Mouse (Mus musculus) hindbrain, embryonic 11.5 days (tissue): ENCODE data around the gene Dmap1. TPM values are rescaled to one million over a fixed set of nuclear protein-coding genes. Genes with fewer than 3 reads are reported as not detected.
A peak's percentile ranks its signal among the peaks of the same experiment; 100 is the strongest.

Experiments
- ATAC-seq: fragments of 200-750 bp; cut with Nextera tagmentation; 2 replicates; pipeline ENCODE4 v1.8.0; 2017; ENCODE audit warnings: mild to moderate bottlenecking, moderate TSS enrichment, moderate library complexity; ENCODE audit not compliant: low FRiP score
- DNase-seq: peaks from one replicate; pipeline ENCODE4 v3.0.0-alpha.2; 2015; ENCODE audit warnings: low spot score
- H3K27ac ChIP-seq: fragments of 300-500 bp; sonication (generic); 2 replicates; pipeline ENCODE4 v1.5.1; 2014; ENCODE audit warnings: mild to moderate bottlenecking, low read depth, low read length
- H3K27me3 ChIP-seq: fragments of 300-500 bp; sonication (generic); 2 replicates; pipeline ENCODE4 v1.6.1; 2014; ENCODE audit warnings: mild to moderate bottlenecking, low read length, moderate library complexity, mixed read lengths; ENCODE audit not compliant: control insufficient read depth, insufficient read depth
- H3K36me3 ChIP-seq: fragments of 300-500 bp; sonication (generic); 2 replicates; pipeline ENCODE4 v1.6.1; 2014; ENCODE audit warnings: mild to moderate bottlenecking, low read length, moderate library complexity, mixed read lengths; ENCODE audit not compliant: control insufficient read depth, insufficient read depth
- H3K4me1 ChIP-seq: fragments of 300-500 bp; sonication (generic); replicated peaks from 2 replicates; pipeline ENCODE4 v1.6.1; 2014; ENCODE audit warnings: low read length, mixed read lengths; ENCODE audit not compliant: control insufficient read depth, insufficient read depth
- H3K4me2 ChIP-seq: fragments of 300-500 bp; sonication (generic); replicated peaks from 2 replicates; pipeline ENCODE4 v1.6.1; 2014; ENCODE audit warnings: mild to moderate bottlenecking, low read depth, low read length
- H3K4me3 ChIP-seq: fragments of 300-500 bp; sonication (generic); 2 replicates; pipeline ENCODE4 v1.5.1; 2014; ENCODE audit warnings: low read depth, low read length
- H3K9ac ChIP-seq: fragments of 300-500 bp; sonication (generic); 2 replicates; pipeline ENCODE4 v1.6.1; 2014; ENCODE audit warnings: low read depth, low read length
- H3K9me3 ChIP-seq: fragments of 300-500 bp; sonication (generic); 2 replicates; pipeline ENCODE4 v1.6.1; 2016; ENCODE audit warnings: low read length; ENCODE audit not compliant: control insufficient read depth
- WGBS: fragments of 180-500 bp; shearing (Covaris S2); extraction: QIAGEN DNeasy Blood & Tissue Kit; methylation state at CpG from one replicate; pipeline ENCODE4 v1.1.7; 2014; 5-methylcytosine and 5-hydroxymethylcytosine counted together
- polyA plus RNA-seq: library from polyadenylated mRNA; unstranded; fragments of >200 nt; fragmentation: Nextera tagmentation; extraction: Ambion mirVana; gene quantifications from 2 replicates; pipeline ENCODE4 v1.2.1, GENCODE M21; 2014

The Dmap1 gene
- 76.1 and 82.2 TPM in 2 replicates for polyA plus RNA-seq

DNA sequence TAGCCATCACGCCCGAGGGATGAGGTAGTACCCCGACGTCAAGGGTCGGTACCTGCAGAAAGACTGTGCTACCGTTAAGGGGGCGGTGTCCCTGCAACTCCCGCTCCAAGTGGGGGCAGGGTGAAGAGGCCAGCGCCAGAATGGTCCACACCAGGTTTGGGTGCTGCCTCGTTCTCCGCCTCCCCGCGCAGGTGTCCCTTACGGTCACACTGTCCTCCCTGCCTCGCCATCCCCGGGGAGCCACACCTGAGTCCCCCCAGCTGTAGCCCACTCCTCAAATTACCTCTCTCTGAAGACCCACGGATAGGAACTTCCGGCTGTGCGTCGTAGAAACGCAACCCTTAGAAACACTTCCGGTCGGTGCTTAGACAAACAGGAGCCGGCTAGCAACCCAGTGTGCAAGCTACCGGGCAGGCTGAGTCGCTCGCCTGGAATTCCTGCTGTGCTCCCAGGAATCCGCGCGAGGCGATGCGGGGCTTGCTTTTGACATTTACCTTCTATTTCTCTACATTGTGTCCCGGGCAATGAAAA is at the start of gene Dmap1:
Gene Dmap1, minus strand, starts transcription at position 343 of the 531 bp plus-strand sequence.
- no peak within 1 kb of the TSS for H3K27ac ChIP-seq
- DNase-seq (peak; percentile 97), ATAC-seq (peak; percentile 89)
- peak within 1 kb of the TSS; percentile 64 for H3K9ac ChIP-seq
- peak within 1 kb of the TSS; percentile 57 for H3K4me3 ChIP-seq
- H3K36me3 ChIP-seq, result no peaks in the 10 kb centered on the region
- H3K4me2 ChIP-seq, result peak within 1 kb of the TSS; percentile 67
- H3K9me3 ChIP-seq, result no peaks in the 10 kb centered on the region
- H3K27me3 ChIP-seq, result no peaks in the 10 kb centered on the region
- H3K4me1 ChIP-seq, result 0 out of 2 replicates have a peak, but pooled peaks cover 3% of the 10 kb centered on the region
- WGBS, result under 1% methylated on average over 33 of the region's 33 CpGs

DNA sequence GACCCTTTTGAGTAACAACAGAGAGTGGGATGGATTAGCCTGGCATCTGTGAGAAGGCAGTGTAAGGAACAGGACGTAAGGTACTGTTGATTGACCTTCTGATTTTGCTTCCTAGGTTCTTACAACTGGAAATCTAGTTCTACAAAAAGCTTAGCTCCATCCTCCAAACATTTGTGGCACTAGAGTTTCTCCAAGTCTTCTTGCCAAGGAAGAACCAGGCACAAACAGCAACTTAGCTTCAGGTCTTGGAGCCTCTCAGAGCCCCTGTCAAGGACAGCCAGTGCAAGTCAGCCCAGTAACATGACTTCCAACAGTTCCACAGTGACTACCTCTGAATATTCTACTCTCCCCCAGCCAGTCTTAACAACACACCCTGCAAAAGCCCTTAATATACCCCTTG is 42.0 kb upstream of the Dmap1 start, which contains the start of gene Gm12845:
Gene Gm12845, plus strand, starts transcription at position 301 of the 400 bp plus-strand sequence.
- Histone ChIP-seq H3K4me2 (no peak within 1 kb of the TSS), H3K4me1 (no peaks in the 10 kb centered on the region), H3K27me3 (no peaks in the 10 kb centered on the region), H3K9ac (no peak within 1 kb of the TSS), H3K9me3 (no peaks in the 10 kb centered on the region), H3K36me3 (no peaks in the 10 kb centered on the region), H3K4me3 (no peak within 1 kb of the TSS), H3K27ac (no peak within 1 kb of the TSS)
- 87% methylated on average over 1 of the region's 1 CpGs for WGBS
- DNase-seq, result no peak
- ATAC-seq, result no peak

GRCm38 (mm10) chr4:117713303-117714098 is 31.4 kb upstream of the Dmap1 start:
- 80% methylated on average over 6 of the region's 6 CpGs for WGBS
- Histone ChIP-seq H3K9me3 (no peaks in the 10 kb centered on the region), H3K4me2 (no peak overlapping the region), H3K9ac (no peak overlapping the region), H3K27me3 (no peaks in the 10 kb centered on the region), H3K4me1 (no peaks in the 10 kb centered on the region), H3K36me3 (no peaks in the 10 kb centered on the region), H3K4me3 (no peak overlapping the region), H3K27ac (no peak overlapping the region)
- no peak for DNase-seq
- no peak for ATAC-seq

GRCm38 (mm10) chr4:117712314-117712713 is 30.2 kb upstream of the Dmap1 start:
- no peaks in the 10 kb centered on the region for H3K4me1 ChIP-seq
- 84% methylated on average over 3 of the region's 3 CpGs for WGBS
- H3K9me3 ChIP-seq, result no peaks in the 10 kb centered on the region
- no peaks in the 10 kb centered on the region for H3K27me3 ChIP-seq
- no peak overlapping the region for H3K4me3 ChIP-seq
- no peaks in the 10 kb centered on the region for H3K36me3 ChIP-seq
- ATAC-seq (no peak), DNase-seq (no peak)
- H3K4me2 ChIP-seq, result no peak overlapping the region
- H3K9ac ChIP-seq, result no peak overlapping the region
- H3K27ac ChIP-seq, result no peak overlapping the region

- H3K27me3 ChIP-seq, result no peaks in the 10 kb centered on the region
- 85% methylated on average over 3 of the region's 3 CpGs for WGBS
- DNase-seq, result no peak
Observed at GRCm38 (mm10) chr4:117708780-117709550, 26.9 kb upstream of the Dmap1 start.

GRCm38 (mm10) chr4:117705361-117705760 is 23.3 kb upstream of the Dmap1 start:
- no peak for ATAC-seq
- Histone ChIP-seq H3K9ac (no peak overlapping the region), H3K4me1 (no peaks in the 10 kb centered on the region), H3K36me3 (no peaks in the 10 kb centered on the region), H3K27ac (no peak overlapping the region), H3K9me3 (no peaks in the 10 kb centered on the region), H3K27me3 (no peaks in the 10 kb centered on the region), H3K4me3 (no peak overlapping the region), H3K4me2 (no peak overlapping the region)
- peak; percentile 81 for DNase-seq
- 5% methylated on average over 7 of the region's 7 CpGs for WGBS

More at GRCm38 (mm10) chr4:117708780-117709550, 26.9 kb upstream of the Dmap1 start:
- H3K9me3 ChIP-seq, result no peaks in the 10 kb centered on the region
- no peak overlapping the region for H3K4me2 ChIP-seq
- no peaks in the 10 kb centered on the region for H3K36me3 ChIP-seq
- no peak for ATAC-seq
- no peak overlapping the region for H3K4me3 ChIP-seq
- no peak overlapping the region for H3K9ac ChIP-seq
- no peaks in the 10 kb centered on the region for H3K4me1 ChIP-seq
- H3K27ac ChIP-seq, result no peak overlapping the region

GRCm38 (mm10) chr4:117686354-117686753 is 4.3 kb upstream of the Dmap1 start:
- 89% methylated on average over 4 of the region's 4 CpGs for WGBS

DNA sequence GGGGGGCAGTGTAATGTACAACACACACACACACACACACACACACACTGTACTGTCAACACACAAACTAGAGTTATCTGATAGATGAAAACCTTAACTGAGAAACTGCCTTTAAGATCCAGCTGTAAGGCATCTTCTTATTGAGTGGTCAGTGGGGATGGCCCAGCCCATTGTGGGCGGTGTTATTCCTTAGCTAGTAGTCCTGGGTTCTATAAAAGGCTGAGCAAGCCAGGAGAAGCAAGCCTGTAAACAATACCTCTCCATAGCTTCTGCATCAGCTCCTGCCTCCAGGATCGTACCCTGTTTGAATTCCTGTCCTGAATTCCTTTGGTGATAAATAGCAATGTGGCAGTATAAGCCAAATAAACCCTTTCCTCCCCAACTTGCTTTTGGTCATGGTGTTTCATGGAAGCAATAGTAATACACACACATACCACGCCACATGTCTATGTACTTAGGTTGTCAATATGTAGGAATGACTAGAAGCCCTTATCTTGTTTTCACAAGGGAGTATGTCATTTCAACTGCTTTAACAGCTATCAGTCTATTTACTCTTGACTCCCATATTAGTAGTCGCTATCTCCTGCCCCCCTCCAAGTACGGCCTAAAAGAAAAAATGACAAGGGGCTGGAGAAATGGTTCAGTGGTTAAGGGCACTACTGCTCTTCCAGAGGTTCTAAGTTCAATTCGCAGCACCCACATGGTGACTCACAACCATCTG is 1.1 kb upstream of the Dmap1 start:
- H3K9me3 ChIP-seq, result no peaks in the 10 kb centered on the region
- H3K4me3 ChIP-seq, result no peak overlapping the region
- no peak for DNase-seq
- H3K9ac ChIP-seq, result no peak overlapping the region
- H3K36me3 ChIP-seq, result no peaks in the 10 kb centered on the region
- no peak overlapping the region for H3K4me2 ChIP-seq
- no peak overlapping the region for H3K27ac ChIP-seq
- no peaks in the 10 kb centered on the region for H3K27me3 ChIP-seq
- WGBS, result 83% methylated on average over 6 of the region's 6 CpGs
- H3K4me1 ChIP-seq, result 0 out of 2 replicates have a peak, but pooled peaks cover 3% of the 10 kb centered on the region
- no peak for ATAC-seq

More at GRCm38 (mm10) chr4:117686354-117686753, 4.3 kb upstream of the Dmap1 start:
- H3K36me3 ChIP-seq, result no peaks in the 10 kb centered on the region
- ATAC-seq (no peak), DNase-seq (no peak)
- no peak overlapping the region for H3K27ac ChIP-seq
- H3K4me2 ChIP-seq, result no peak overlapping the region
- H3K4me1 ChIP-seq, result 0 out of 2 replicates have a peak, but pooled peaks cover under 1% of the 10 kb centered on the region
- no peak overlapping the region for H3K9ac ChIP-seq
- no peak overlapping the region for H3K4me3 ChIP-seq
- H3K9me3 ChIP-seq, result no peaks in the 10 kb centered on the region
- H3K27me3 ChIP-seq, result no peaks in the 10 kb centered on the region
